Mouse (Mus musculus) midbrain, embryonic 13.5 days (tissue): ENCODE measurements at regions not wholly inside any gene's neighbourhood (a gene's known extent, or its start where the extent isn't known, plus 50 kb on each side); places are given as distances from the start of the nearest gene placed in this dataset.

Experiments used
- ATAC-seq: fragments of 200-750 bp; cut with Nextera tagmentation; 2 replicates; pipeline ENCODE4 v1.8.0; 2017; ENCODE audit warnings: mild to moderate bottlenecking, moderate TSS enrichment, moderate library complexity
- H3K27ac ChIP-seq: fragments of 300-500 bp; sonication (generic); 2 replicates; pipeline ENCODE4 v1.5.1; 2015; ENCODE audit warnings: inconsistent platforms, mild to moderate bottlenecking, moderate library complexity
- H3K27me3 ChIP-seq: fragments of 300-500 bp; sonication (generic); 2 replicates; pipeline ENCODE4 v1.6.1; 2015; ENCODE audit warnings: mild to moderate bottlenecking, inconsistent platforms
- H3K36me3 ChIP-seq: fragments of 300-500 bp; sonication (generic); 2 replicates; pipeline ENCODE4 v1.6.1; 2015; ENCODE audit warnings: mild to moderate bottlenecking, inconsistent platforms
- H3K4me1 ChIP-seq: fragments of 300-500 bp; sonication (generic); replicated peaks from 2 replicates; pipeline ENCODE4 v1.6.1; 2015; ENCODE audit warnings: inconsistent platforms
- H3K4me2 ChIP-seq: fragments of 300-500 bp; sonication (generic); replicated peaks from 2 replicates; pipeline ENCODE4 v1.6.1; 2015; ENCODE audit warnings: moderate library complexity, mild to moderate bottlenecking, inconsistent platforms
- H3K4me3 ChIP-seq: fragments of 300-500 bp; sonication (generic); replicated peaks from 2 replicates; pipeline ENCODE4 v1.5.1; 2015; ENCODE audit warnings: mild to moderate bottlenecking, inconsistent platforms
- H3K9ac ChIP-seq: fragments of 300-500 bp; sonication (generic); replicated peaks from 2 replicates; pipeline ENCODE4 v1.6.1; 2015; ENCODE audit warnings: mild to moderate bottlenecking, inconsistent platforms
- H3K9me3 ChIP-seq: fragments of 300-500 bp; sonication (generic); 2 replicates; pipeline ENCODE4 v1.6.1; 2016; ENCODE audit warnings: mild to moderate bottlenecking, inconsistent platforms
- WGBS: fragments of 180-500 bp; shearing (Covaris S2); methylation state at CpG from one replicate; pipeline ENCODE4 v1.1.7; 2015; 5-methylcytosine and 5-hydroxymethylcytosine counted together

GRCm38 (mm10) chr10:45890088-45890626, 312.5 kb downstream of the Hace1 start:
- no peaks in the 10 kb centered on the region for H3K36me3 ChIP-seq
- 0 out of 2 replicates have a peak, but pooled peaks cover 3% of the 10 kb centered on the region for H3K4me1 ChIP-seq
- H3K9me3 ChIP-seq = no peaks in the 10 kb centered on the region
- H3K4me3 ChIP-seq = no peak overlapping the region
- H3K9ac ChIP-seq = no peak overlapping the region
- H3K27ac ChIP-seq = 0 out of 2 replicates have a peak overlapping the region, but pooled peaks have one; percentile 45
- H3K27me3 ChIP-seq = no peaks in the 10 kb centered on the region
- H3K4me2 ChIP-seq = 0 out of 2 replicates have a peak overlapping the region, but pooled peaks have one; percentile 13
- WGBS = 76% methylated on average over 9 of the region's 9 CpGs
- ATAC-seq = no peak; the same call in 1 of the 2 replicates

GRCm38 (mm10) chr10:45892464-45892863, 314.8 kb downstream of the Hace1 start:
- ATAC-seq = no peak
- H3K27ac ChIP-seq = no peak overlapping the region
- H3K9me3 ChIP-seq = no peaks in the 10 kb centered on the region
- no peaks in the 10 kb centered on the region for H3K27me3 ChIP-seq
- no peak overlapping the region for H3K4me3 ChIP-seq
- 62% methylated on average over 2 of the region's 2 CpGs for WGBS
- H3K36me3 ChIP-seq = no peaks in the 10 kb centered on the region
- no peak overlapping the region for H3K9ac ChIP-seq
- H3K4me2 ChIP-seq = no peak overlapping the region
- 0 out of 2 replicates have a peak, but pooled peaks cover 3% of the 10 kb centered on the region for H3K4me1 ChIP-seq

- no peaks in the 10 kb centered on the region for H3K27me3 ChIP-seq
- no peak overlapping the region for H3K4me2 ChIP-seq
- H3K27ac ChIP-seq = no peak overlapping the region
- H3K36me3 ChIP-seq = no peaks in the 10 kb centered on the region
- no peak for ATAC-seq
- 62% methylated on average over 2 of the region's 2 CpGs for WGBS
- no peak overlapping the region for H3K9ac ChIP-seq
- H3K4me3 ChIP-seq = no peak overlapping the region
- H3K9me3 ChIP-seq = no peaks in the 10 kb centered on the region
- H3K4me1 ChIP-seq = 0 out of 2 replicates have a peak, but pooled peaks cover 3% of the 10 kb centered on the region
These were observed 316.5 kb downstream of the Hace1 start for GRCm38 (mm10) chr10:45893894-45894831.

GRCm38 (mm10) chr10:45916928-45917327, 339.3 kb downstream of the Hace1 start:
- no peaks in the 10 kb centered on the region for H3K9me3 ChIP-seq
- no peaks in the 10 kb centered on the region for H3K4me1 ChIP-seq
- no peak overlapping the region for H3K4me2 ChIP-seq
- no peaks in the 10 kb centered on the region for H3K27me3 ChIP-seq
- no peak for ATAC-seq
- H3K4me3 ChIP-seq = no peak overlapping the region
- H3K9ac ChIP-seq = no peak overlapping the region
- H3K36me3 ChIP-seq = no peaks in the 10 kb centered on the region
- H3K27ac ChIP-seq = no peak overlapping the region
- 21% methylated on average over 3 of the region's 3 CpGs for WGBS

- H3K9ac ChIP-seq = no peak overlapping the region
- no peak overlapping the region for H3K4me3 ChIP-seq
- no peaks in the 10 kb centered on the region for H3K4me1 ChIP-seq
- H3K9me3 ChIP-seq = no peaks in the 10 kb centered on the region
- WGBS = 33% methylated on average over 1 of the region's 1 CpGs
- H3K27ac ChIP-seq = no peak overlapping the region
- no peaks in the 10 kb centered on the region for H3K36me3 ChIP-seq
- H3K4me2 ChIP-seq = no peak overlapping the region
- no peaks in the 10 kb centered on the region for H3K27me3 ChIP-seq
- ATAC-seq = no peak
These were observed 348.1 kb downstream of the Hace1 start for GRCm38 (mm10) chr10:45925746-45926145.

- Histone ChIP-seq H3K4me1 (no peaks in the 10 kb centered on the region), H3K9ac (no peak overlapping the region), H3K36me3 (no peaks in the 10 kb centered on the region), H3K27ac (no peak overlapping the region), H3K9me3 (no peaks in the 10 kb centered on the region), H3K4me3 (no peak overlapping the region), H3K4me2 (no peak overlapping the region), H3K27me3 (no peaks in the 10 kb centered on the region)
- no peak for ATAC-seq
- WGBS = 93% methylated on average over 4 of the region's 4 CpGs
These were observed 356.1 kb downstream of the Hace1 start for GRCm38 (mm10) chr10:45933631-45934310.

GRCm38 (mm10) chr10:45957686-45958085, 380.1 kb downstream of the Hace1 start:
- Histone ChIP-seq H3K4me2 (no peak overlapping the region), H3K4me3 (no peak overlapping the region), H3K27me3 (no peaks in the 10 kb centered on the region), H3K36me3 (no peaks in the 10 kb centered on the region), H3K9ac (no peak overlapping the region), H3K9me3 (no peaks in the 10 kb centered on the region), H3K27ac (no peak overlapping the region), H3K4me1 (no peaks in the 10 kb centered on the region)
- ATAC-seq = no peak

- WGBS = 67% methylated on average over 1 of the region's 1 CpGs
- Histone ChIP-seq H3K36me3 (no peaks in the 10 kb centered on the region), H3K9ac (no peak overlapping the region), H3K27ac (no peak overlapping the region), H3K4me1 (no peaks in the 10 kb centered on the region), H3K9me3 (no peaks in the 10 kb centered on the region), H3K4me3 (no peak overlapping the region), H3K4me2 (no peak overlapping the region), H3K27me3 (no peaks in the 10 kb centered on the region)
- ATAC-seq = no peak
These were observed 394.6 kb downstream of the Hace1 start for GRCm38 (mm10) chr10:45972240-45972639.

GRCm38 (mm10) chr10:45982731-45983274, 405.2 kb downstream of the Hace1 start:
- no peak for ATAC-seq
- H3K27me3 ChIP-seq = no peaks in the 10 kb centered on the region
- H3K4me1 ChIP-seq = no peaks in the 10 kb centered on the region
- no peak overlapping the region for H3K4me2 ChIP-seq
- H3K27ac ChIP-seq = no peak overlapping the region
- no peaks in the 10 kb centered on the region for H3K36me3 ChIP-seq
- H3K4me3 ChIP-seq = no peak overlapping the region
- H3K9ac ChIP-seq = no peak overlapping the region
- H3K9me3 ChIP-seq = no peaks in the 10 kb centered on the region
- 67% methylated on average over 4 of the region's 4 CpGs for WGBS

GRCm38 (mm10) chr10:45983671-45984335, 406.2 kb downstream of the Hace1 start:
- no peak overlapping the region for H3K4me3 ChIP-seq
- H3K27ac ChIP-seq = no peak overlapping the region
- H3K9ac ChIP-seq = no peak overlapping the region
- H3K9me3 ChIP-seq = no peaks in the 10 kb centered on the region
- WGBS = 85% methylated on average over 6 of the region's 6 CpGs
- H3K4me1 ChIP-seq = no peaks in the 10 kb centered on the region
- ATAC-seq = no peak
- H3K4me2 ChIP-seq = no peak overlapping the region
- H3K27me3 ChIP-seq = no peaks in the 10 kb centered on the region
- no peaks in the 10 kb centered on the region for H3K36me3 ChIP-seq

- no peak overlapping the region for H3K4me3 ChIP-seq
- H3K36me3 ChIP-seq = no peaks in the 10 kb centered on the region
- no peak for ATAC-seq
- no peaks in the 10 kb centered on the region for H3K4me1 ChIP-seq
- H3K27me3 ChIP-seq = no peaks in the 10 kb centered on the region
- WGBS = 95% methylated on average over 2 of the region's 2 CpGs
- no peaks in the 10 kb centered on the region for H3K9me3 ChIP-seq
- H3K27ac ChIP-seq = no peak overlapping the region
- H3K9ac ChIP-seq = no peak overlapping the region
- H3K4me2 ChIP-seq = no peak overlapping the region
These were observed 408.7 kb downstream of the Hace1 start for GRCm38 (mm10) chr10:45986341-45986740.
